Mouse (Mus musculus): ENCODE data around the gene Sgk1. TPM values are rescaled to one million over a fixed set of nuclear protein-coding genes. Genes with fewer than 3 reads are reported as not detected.

Sgk1 gene
- 100 to 1,000 TPM in 1 of 2 experiments, 10 to 100 TPM in 1; 87.2 to 233 TPM for total RNA-seq (2021)
- long read RNA-seq, experiment 1, transcript Sgk1-201 (12 exons, 2,456 nt) = major isoform, 39 of 61 reads
- long read RNA-seq, experiment 1, transcript Sgk1-202 (12 exons, 2,576 nt) = minor isoform, 11 of 61 reads
- long read RNA-seq, experiment 1, partial matches to known transcripts = 5 of 61 reads
- long read RNA-seq, experiment 1, other reads (novel, unspliced or antisense) = 6 of 61 reads
- long read RNA-seq, experiment 2, transcript Sgk1-202 (12 exons, 2,576 nt) = minor isoform, 30 of 171 reads
- long read RNA-seq, experiment 2, transcript Sgk1-201 (12 exons, 2,456 nt) = major isoform, 116 of 171 reads
- long read RNA-seq, experiment 2, partial matches to known transcripts = 14 of 171 reads
- long read RNA-seq, experiment 2, other reads (novel, unspliced or antisense) = 10 of 171 reads

GRCm38 (mm10) chr10:21882184-21883081 lies at the start of gene Sgk1:
TSS of gene Sgk1 (plus strand) at chr10:21882184.
- DNase-seq = peak; percentile 31

GRCm38 (mm10) chr10:21832282-21832681 lies 49.7 kb upstream of the Sgk1 start:
- no peak for DNase-seq

- DNase-seq = no peak
Measured at GRCm38 (mm10) chr10:21833757-21834156, 48.2 kb upstream of the Sgk1 start.

- DNase-seq = no peak
Measured at GRCm38 (mm10) chr10:21835077-21835476, 46.9 kb upstream of the Sgk1 start.

- no peak for DNase-seq
Measured at GRCm38 (mm10) chr10:21839248-21840155, 42.5 kb upstream of the Sgk1 start.

- no peak for DNase-seq
Measured at GRCm38 (mm10) chr10:21843326-21843725, 38.7 kb upstream of the Sgk1 start.

GRCm38 (mm10) chr10:21843861-21844260 lies 38.1 kb upstream of the Sgk1 start:
- no peak for DNase-seq

GRCm38 (mm10) chr10:21844391-21844790 lies 37.6 kb upstream of the Sgk1 start:
- DNase-seq = no peak

GRCm38 (mm10) chr10:21845601-21846282 lies 36.2 kb upstream of the Sgk1 start:
- no peak for DNase-seq

GRCm38 (mm10) chr10:21846366-21846765 lies 35.6 kb upstream of the Sgk1 start:
- no peak for DNase-seq

- DNase-seq = no peak
Measured at GRCm38 (mm10) chr10:21847026-21847820, 34.8 kb upstream of the Sgk1 start.

GRCm38 (mm10) chr10:21847931-21848670 lies 33.9 kb upstream of the Sgk1 start:
- no peak for DNase-seq

- no peak for DNase-seq
Measured at GRCm38 (mm10) chr10:21849251-21849650, 32.7 kb upstream of the Sgk1 start.

GRCm38 (mm10) chr10:21850330-21850729 lies 31.7 kb upstream of the Sgk1 start:
- DNase-seq = no peak

- DNase-seq = no peak
Measured at GRCm38 (mm10) chr10:21853122-21853521, 28.9 kb upstream of the Sgk1 start.

- DNase-seq = no peak
Measured at GRCm38 (mm10) chr10:21853566-21854328, 28.2 kb upstream of the Sgk1 start.

GRCm38 (mm10) chr10:21855338-21855737 lies 26.6 kb upstream of the Sgk1 start:
- DNase-seq = no peak

GRCm38 (mm10) chr10:21857676-21858075 lies 24.3 kb upstream of the Sgk1 start:
- peak; percentile 29 for DNase-seq

- no peak for DNase-seq
Measured at GRCm38 (mm10) chr10:21858437-21858974, 23.5 kb upstream of the Sgk1 start.

Data from gastrocnemius, postnatal 10 days (tissue).